Mouse (Mus musculus) Patski (cell line): ENCODE measurements at regions not wholly inside any gene's neighbourhood (a gene's known extent, or its start where the extent isn't known, plus 50 kb on each side); places are given as distances from the start of the nearest gene placed in this dataset.

Source experiments
- ATAC-seq: fragments of 100-300 bp; one replicate; pipeline ENCODE4 v1.8.0; 2021
- CTCF ChIA-PET: fragments of 350-600 bp; sonication (Branson Sonifier 250); formaldehyde crosslinking; loops from one replicate; lab custom pipeline; 2022; ENCODE audit warnings: inconsistent platforms; lab: Charles Lee
- POLR2A ChIA-PET: fragments of 350-600 bp; sonication (Branson Sonifier 250); formaldehyde crosslinking; loops from one replicate; lab custom pipeline; 2022; ENCODE audit warnings: antibody characterized with exemption, inconsistent platforms; lab: Charles Lee
- DNase-seq: peaks from one replicate; pipeline ENCODE4 v3.0.0-alpha.2; 2011; ENCODE audit warnings: low read depth, low spot score
- H3K27me3 ChIP-seq: fragments of 371-371 bp; one replicate; pipeline ENCODE4 v1.5.1; 2021
- CTCF ChIP-seq: fragments of 100-300 bp; IDR thresholded peaks from one replicate; pipeline ENCODE4 v1.5.1; 2021
- in situ Hi-C: fragments of 300-500 bp; cut with MboI; formaldehyde crosslinking; loops from 3 replicates; pipeline ENCODE4 v1.11.1; 2018; ENCODE audit warnings: low pct_unique_long_range_greater_than_20kb, mixed read lengths

GRCm38 (mm10) chr1:185151130-185151799, 52.7 kb upstream of the Rab3gap2 start:
- in situ Hi-C loops: no loop called here
- ChIA-PET POLR2A (no interaction called here), CTCF (no interaction called here)
- no peak for ATAC-seq
- H3K27me3 ChIP-seq: no peaks in the 10 kb centered on the region
- no peak for TF ChIP-seq CTCF
- DNase-seq: no peak

DNA sequence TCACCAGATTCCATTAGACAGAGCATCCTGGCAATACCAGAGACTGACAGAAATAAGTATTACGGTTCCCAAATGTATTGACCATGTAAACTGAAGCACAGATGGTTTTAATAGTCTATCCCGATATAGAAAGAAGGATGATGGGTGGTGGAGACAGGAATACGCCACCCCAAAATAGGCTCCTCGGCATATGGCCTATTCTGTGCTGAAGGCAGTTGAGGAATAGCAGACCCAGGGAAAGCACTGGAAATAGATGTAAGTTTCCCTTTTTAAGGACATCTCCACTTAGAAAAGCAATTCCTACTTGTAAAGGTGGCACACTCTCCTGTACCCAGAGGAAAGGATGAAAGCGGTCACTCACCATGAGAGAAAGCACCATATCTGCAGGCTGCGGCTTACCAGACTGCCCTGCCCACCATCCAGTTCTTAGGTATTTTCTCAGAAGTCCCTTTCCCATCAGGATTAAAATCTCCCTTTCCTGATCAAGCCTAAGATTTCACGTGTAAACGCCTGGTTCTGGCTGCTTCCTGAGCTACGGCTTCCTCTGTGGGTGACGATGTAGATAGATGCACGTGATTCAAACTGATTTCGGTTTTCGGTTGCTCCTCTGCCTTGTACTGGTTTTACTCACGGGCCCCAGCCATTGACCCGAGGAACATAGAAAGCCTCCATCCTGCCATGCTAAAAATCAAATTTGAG, 53.3 kb upstream of the Rab3gap2 start:
- no peak for DNase-seq
- TF ChIP-seq CTCF: no peak
- no peaks in the 10 kb centered on the region for H3K27me3 ChIP-seq
- CTCF ChIA-PET: no interaction called here
- POLR2A ChIA-PET: no interaction called here
- no peak for ATAC-seq
- in situ Hi-C loops: no loop called here

GRCm38 (mm10) chr1:185144791-185145190, 59.1 kb upstream of the Rab3gap2 start:
- ATAC-seq (no peak), DNase-seq (no peak)
- in situ Hi-C loops: no loop called here
- ChIA-PET POLR2A (no interaction called here), CTCF (interaction anchor here (1.2 kb wide), 1 partner anchor 20 kb away, joined by 5 read pairs; no protein-coding TSS in a partner anchor)
- H3K27me3 ChIP-seq: no peaks in the 10 kb centered on the region
- no peak for TF ChIP-seq CTCF

DNA sequence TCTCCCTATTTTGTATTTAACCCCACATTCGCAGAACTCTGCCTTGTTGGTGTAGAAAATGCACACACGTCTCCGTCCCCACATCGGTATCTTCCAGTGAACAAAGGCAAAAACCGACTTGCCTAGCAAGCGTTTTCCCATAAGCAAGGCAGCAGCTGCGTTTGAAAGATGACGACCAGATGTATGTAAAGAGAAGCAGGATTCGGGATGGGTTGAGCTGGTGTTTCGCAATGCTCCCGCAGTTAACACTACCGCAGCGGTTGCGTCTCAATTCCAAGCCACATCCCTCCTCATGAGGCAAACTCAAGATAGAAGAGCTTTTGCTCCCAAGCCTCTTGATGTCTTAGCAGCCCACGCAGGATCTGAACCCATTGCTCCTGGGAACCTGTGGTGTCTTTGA, 59.9 kb upstream of the Rab3gap2 start:
- no peak for TF ChIP-seq CTCF
- ChIA-PET POLR2A (no interaction called here), CTCF (no interaction called here)
- in situ Hi-C loops: no loop called here
- H3K27me3 ChIP-seq: no peaks in the 10 kb centered on the region
- DNase-seq (no peak), ATAC-seq (no peak)

- in situ Hi-C loops: no loop called here
- DNase-seq: no peak
- POLR2A ChIA-PET: no interaction called here
- no peaks in the 10 kb centered on the region for H3K27me3 ChIP-seq
- no peak for TF ChIP-seq CTCF
- CTCF ChIA-PET: no interaction called here
- no peak for ATAC-seq
Observed at GRCm38 (mm10) chr1:185140317-185140716, 63.6 kb upstream of the Rab3gap2 start.

- DNase-seq: no peak
- in situ Hi-C loops: no loop called here
- no peak for TF ChIP-seq CTCF
- H3K27me3 ChIP-seq: peaks cover 10% of the 10 kb centered on the region
- no peak for ATAC-seq
- ChIA-PET CTCF (interaction anchor here (1.2 kb wide), 1 partner anchor 21 kb away, joined by 3 read pairs; no protein-coding TSS in a partner anchor), POLR2A (no interaction called here)
Observed at GRCm38 (mm10) chr1:185128209-185128608, 75.7 kb upstream of the Rab3gap2 start.

- H3K27me3 ChIP-seq: peaks cover 13% of the 10 kb centered on the region
- no peak for ATAC-seq
- ChIA-PET CTCF (no interaction called here), POLR2A (no interaction called here)
- in situ Hi-C loops: no loop called here
- DNase-seq: no peak
- TF ChIP-seq CTCF: no peak
Observed at GRCm38 (mm10) chr1:185125737-185126286, 78.1 kb upstream of the Rab3gap2 start.

- ATAC-seq (no peak), DNase-seq (no peak)
- TF ChIP-seq CTCF: no peak
- ChIA-PET CTCF (no interaction called here), POLR2A (no interaction called here)
- in situ Hi-C loops: no loop called here
- peaks cover 12% of the 10 kb centered on the region for H3K27me3 ChIP-seq
Observed at GRCm38 (mm10) chr1:185121552-185121951, 82.4 kb upstream of the Rab3gap2 start.

DNA sequence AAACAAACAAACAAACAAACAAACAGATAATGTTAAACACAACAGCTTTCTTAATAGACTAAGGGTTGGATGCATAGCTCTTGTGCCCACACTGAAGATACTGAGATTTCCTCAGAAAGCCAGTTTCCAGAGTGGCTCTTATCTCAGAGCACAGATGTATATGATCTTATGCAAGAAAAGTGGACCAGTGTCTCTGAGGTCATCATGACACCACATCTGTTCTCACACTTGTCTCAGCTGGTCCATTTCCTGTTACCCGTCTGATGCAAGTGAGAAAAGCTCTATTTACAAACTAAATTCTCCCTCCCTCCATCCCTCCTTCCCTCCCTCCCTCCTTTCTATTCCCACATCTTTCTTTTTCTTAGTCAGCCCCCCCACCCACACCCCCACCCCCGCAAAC, 83.5 kb upstream of the Rab3gap2 start:
- POLR2A ChIA-PET: no interaction called here
- CTCF ChIA-PET: no interaction called here
- ATAC-seq (no peak), DNase-seq (no peak)
- H3K27me3 ChIP-seq: peaks cover 15% of the 10 kb centered on the region
- TF ChIP-seq CTCF: no peak
- in situ Hi-C loops: no loop called here

- CTCF ChIA-PET: no interaction called here
- in situ Hi-C loops: no loop called here
Observed at GRCm38 (mm10) chr1:185117711-185118110, 86.2 kb upstream of the Rab3gap2 start.

DNA sequence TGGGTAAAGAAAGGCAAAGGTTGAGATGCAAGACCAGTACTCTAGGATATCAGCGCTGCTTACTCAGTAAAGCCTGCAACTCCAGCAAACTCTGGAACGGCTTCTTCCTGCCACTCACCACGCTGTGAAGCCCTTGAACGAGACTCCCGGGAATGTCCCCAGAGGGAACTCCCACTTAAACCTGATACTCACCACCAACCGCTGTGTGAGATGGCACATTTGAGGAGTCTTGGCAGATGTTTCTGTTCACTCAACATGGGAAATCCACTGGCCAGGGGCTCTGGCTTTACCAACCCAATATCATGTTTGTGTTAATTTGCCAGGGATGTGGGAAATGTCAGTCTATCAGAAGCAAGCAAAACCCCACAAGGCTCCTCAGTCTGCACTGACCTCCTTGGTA, 90.2 kb upstream of the Rab3gap2 start:
- no peak for TF ChIP-seq CTCF
- peaks cover 12% of the 10 kb centered on the region for H3K27me3 ChIP-seq
- ChIA-PET POLR2A (no interaction called here), CTCF (no interaction called here)
- DNase-seq: no peak
- in situ Hi-C loops: no loop called here
- ATAC-seq: no peak

More at GRCm38 (mm10) chr1:185117711-185118110, 86.2 kb upstream of the Rab3gap2 start:
- DNase-seq (no peak), ATAC-seq (no peak)
- peaks cover 15% of the 10 kb centered on the region for H3K27me3 ChIP-seq
- no peak for TF ChIP-seq CTCF
- POLR2A ChIA-PET: no interaction called here
